18 mouse cellular contexts compared by ENCODE assay signal in the genomic region with DNA sequence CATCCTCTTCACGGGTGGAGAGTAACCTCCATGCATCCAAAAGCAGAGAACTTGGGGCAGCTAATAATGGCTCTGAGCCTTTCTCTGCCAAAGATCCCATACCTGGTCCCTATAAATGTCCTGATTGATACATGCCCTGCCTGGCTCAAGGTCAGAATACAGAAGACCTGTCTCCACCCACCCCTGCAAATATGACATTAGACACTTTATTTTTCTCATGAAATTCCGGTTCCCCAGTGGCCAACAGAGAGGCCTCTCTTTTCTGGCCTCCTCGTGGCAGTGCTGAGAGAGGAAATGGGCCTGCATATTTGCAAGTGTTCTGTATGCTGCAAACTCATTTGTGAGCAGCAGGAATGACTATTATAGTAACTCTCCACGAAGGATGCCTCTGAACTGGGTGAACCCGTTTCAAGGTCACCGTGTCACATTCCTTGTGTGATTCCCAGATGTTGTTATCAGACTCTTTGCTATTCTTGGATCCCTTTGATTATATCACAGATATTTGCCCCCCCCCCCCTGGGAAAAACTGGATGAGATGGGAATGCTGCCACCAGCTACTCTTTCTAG.
DNase-seq lines count a peak whose midpoint lies in the region.
"Had no signal": no experiment of that assay in that cellular context is flagged by ENCODE, and none has a peak within 500 bp of the region (broad histone marks: within the 10 kb centered on the region; RNA-seq: fewer than 3 reads in every experiment).

No protein-coding gene starts in this region.

- H3K27ac ChIP-seq in forebrain, embryonic 10.5 days, result no peak overlapping the region
- H3K27ac ChIP-seq: forebrain, embryonic 13.5 days; heart, embryonic 15.5 days; hindbrain, embryonic 10.5 days; stomach, postnatal 0 days had no signal

- H3K27me3 ChIP-seq in forebrain, embryonic 10.5 days (ENCODE audit: poor library complexity, severe bottlenecking), result no peaks in the 10 kb centered on the region
- H3K27me3 ChIP-seq: CH12.LX; forebrain, embryonic 13.5 days; heart, embryonic 15.5 days had no signal

- no peak overlapping the region for H3K4me3 ChIP-seq in forebrain, embryonic 10.5 days
- H3K4me3 ChIP-seq: forebrain, embryonic 13.5 days; heart, embryonic 15.5 days; hindbrain, embryonic 10.5 days had no signal

- WGBS in forebrain, embryonic 10.5 days, result 74% methylated on average over 6 of the region's 6 CpGs

- H3K36me3 ChIP-seq in forebrain, embryonic 10.5 days (replicated peaks), result no peaks in the 10 kb centered on the region
- H3K36me3 ChIP-seq: heart, embryonic 15.5 days; hindbrain, embryonic 10.5 days had no signal

- H3K4me1 ChIP-seq in forebrain, embryonic 10.5 days, result no peaks in the 10 kb centered on the region

- intact Hi-C loops in heart, postnatal 10 days (cut with DNase I), result no loop called here
- intact Hi-C loops in left cerebral cortex, postnatal 36 days (cut with DNase I), result no loop called here

- no peaks in the 10 kb centered on the region for H3K9me3 ChIP-seq in forebrain, embryonic 10.5 days
- H3K9me3 ChIP-seq: forebrain, embryonic 13.5 days; heart, embryonic 15.5 days; hindbrain, embryonic 10.5 days had no signal

- peak; percentile 3 for DNase-seq in heart, postnatal 4 days
- no peak for DNase-seq in heart, postnatal 10 days
- DNase-seq in kidney, adult 8-10 months, result peak; percentile 3 to 23
- DNase-seq in kidney, postnatal 14 days, result peak; percentile 52
- DNase-seq in lung, postnatal 10 days, result peak; percentile 40
- DNase-seq in T-cell, adult 2 months (ENCODE audit: low spot score), result no peak
- DNase-seq in forebrain, embryonic 10.5 days (ENCODE audit: extremely low spot score, low spot score), result no peak
- DNase-seq in left cerebral cortex, postnatal 36 days (ENCODE audit: low spot score in 2 of 2), result no peak
- DNase-seq: cerebellum, adult 2 months; cerebellum, postnatal 36 days; gastrocnemius, postnatal 10 days; left cerebral cortex, postnatal 4 days; liver, postnatal 0 days had no signal

Comparison
In these comparisons a context has a peak if more than half of its experiments do, and no peak if none do; other contexts are left out.
1. DNase-seq: peak in heart, postnatal 4 days (single experiment), kidney, adult 8-10 months (2 of 2), kidney, postnatal 14 days (single experiment) and lung, postnatal 10 days (single experiment); none in heart, postnatal 10 days (0 of 2), T-cell, adult 2 months (single experiment), forebrain, embryonic 10.5 days (single experiment) and left cerebral cortex, postnatal 36 days (0 of 2).